Mouse (Mus musculus) liver, adult (tissue): Measurements from ENCODE around the gene Msx2.

Experiments
- GATA4 ChIP-seq: IDR thresholded peaks from 2 replicates; pipeline ENCODE4 v1.6.1; 2014; ENCODE audit warnings: mild to moderate bottlenecking, low read length; ENCODE audit not compliant: insufficient replicate concordance

The Msx2 gene

GRCm38 (mm10) chr13:53453927-53454326, 18.9 kb downstream of the Msx2 start:
- TF ChIP-seq GATA4, result no peak

GRCm38 (mm10) chr13:53447609-53448008, 25.3 kb downstream of the Msx2 start:
- TF ChIP-seq GATA4, result no peak

GRCm38 (mm10) chr13:53443602-53444001, 29.3 kb downstream of the Msx2 start:
- no peak for TF ChIP-seq GATA4

GRCm38 (mm10) chr13:53442168-53442980, 30.5 kb downstream of the Msx2 start:
- no peak for TF ChIP-seq GATA4

- TF ChIP-seq GATA4, result no peak
Observed at GRCm38 (mm10) chr13:53441307-53442028, 31.4 kb downstream of the Msx2 start.

GRCm38 (mm10) chr13:53439957-53440356, 32.9 kb downstream of the Msx2 start:
- TF ChIP-seq GATA4, result no peak

GRCm38 (mm10) chr13:53426507-53426906, 46.4 kb downstream of the Msx2 start:
- TF ChIP-seq GATA4, result no peak

GRCm38 (mm10) chr13:53421189-53421588, 51.7 kb downstream of the Msx2 start:
- no peak for TF ChIP-seq GATA4

- no peak for TF ChIP-seq GATA4
Observed at GRCm38 (mm10) chr13:53420741-53421140, 52.1 kb downstream of the Msx2 start.

- no peak for TF ChIP-seq GATA4
Observed at GRCm38 (mm10) chr13:53419681-53420080, 53.2 kb downstream of the Msx2 start.

- no peak for TF ChIP-seq GATA4
Observed at GRCm38 (mm10) chr13:53417701-53418100, 55.2 kb downstream of the Msx2 start.
